Mouse (Mus musculus): Measurements from ENCODE around the gene Tha1. TPM values are rescaled to one million over a fixed set of nuclear protein-coding genes. Genes with fewer than 3 reads are reported as not detected.
A peak's percentile ranks its signal among the peaks of the same experiment; 100 is the strongest.

Tha1 gene
- polyA plus RNA-seq, 1 experiment from 2014 or later, result 6.6 TPM

DNA sequence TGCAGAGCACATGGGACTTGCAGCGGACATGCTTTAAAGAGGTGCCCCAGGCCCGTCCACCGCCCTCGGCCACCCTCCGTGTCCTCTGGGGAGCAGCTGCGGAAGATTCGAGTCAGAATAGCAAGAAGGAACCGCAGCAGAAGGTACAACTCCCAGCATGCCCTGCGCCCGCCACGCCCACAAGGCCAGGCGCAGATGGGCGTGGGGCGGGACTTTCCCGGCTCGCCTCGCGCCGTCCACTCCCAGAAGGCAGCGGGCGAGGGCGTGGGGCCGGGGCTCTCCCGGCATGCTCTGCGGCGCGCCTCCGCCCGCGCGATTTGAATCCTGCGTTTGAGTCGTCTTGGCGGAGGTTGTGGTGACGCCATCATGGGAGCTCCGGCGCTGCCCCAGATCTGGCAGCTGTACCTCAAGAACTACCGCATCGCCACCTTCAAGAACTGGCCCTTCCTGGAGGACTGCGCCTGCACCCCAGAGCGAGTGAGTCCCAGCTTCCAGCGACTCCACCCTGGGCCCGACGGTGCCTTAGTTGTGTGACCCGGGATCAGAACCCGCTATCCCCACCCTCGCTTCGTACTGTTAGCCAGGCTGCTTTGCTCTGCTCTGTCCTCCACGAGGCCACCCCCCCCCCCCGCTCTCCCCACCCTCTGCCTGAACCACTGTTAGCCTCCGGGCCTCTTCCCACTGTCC is 24.2 kb downstream of the Tha1 start, which contains the start of gene Birc5:
Gene Birc5 (plus strand): TSS at position 267 of the 687 bp plus-strand sequence.
- Histone ChIP-seq H3K9me3 (ENCODE audit: low read length) (no peaks in the 10 kb centered on the region), H3K9ac (replicated peaks) (peak within 1 kb of the TSS; percentile 83), H3K36me3 (replicated peaks; ENCODE audit: insufficient read depth, low read length) (peaks cover 31% of the 10 kb centered on the region), H3K27me3 (ENCODE audit: insufficient read depth, low read length) (no peaks in the 10 kb centered on the region), H3K4me3 (ENCODE audit: low read depth, low read length) (peak within 1 kb of the TSS; percentile 65), H3K4me2 (ENCODE audit: low read depth, low read length) (peak within 1 kb of the TSS; percentile 92), H3K4me1 (ENCODE audit: insufficient read depth) (peaks cover 33% of the 10 kb centered on the region), H3K27ac (ENCODE audit: low read depth) (peak within 1 kb of the TSS; percentile 92)
- ATAC-seq (peak; percentile 82), DNase-seq (peak; percentile 99)
- 0% methylated on average over 51 of the region's 51 CpGs for WGBS (ENCODE audit: insufficient replicate concordance)
- TF ChIP-seq EP300 (IDR thresholded peaks at IDR 0.05; ENCODE audit: low read depth) (peak; percentile 47; the same call in 1 of the 2 replicates), CTCF (IDR thresholded peaks at IDR 0.05; ENCODE audit: low read depth) (no peak)

DNA sequence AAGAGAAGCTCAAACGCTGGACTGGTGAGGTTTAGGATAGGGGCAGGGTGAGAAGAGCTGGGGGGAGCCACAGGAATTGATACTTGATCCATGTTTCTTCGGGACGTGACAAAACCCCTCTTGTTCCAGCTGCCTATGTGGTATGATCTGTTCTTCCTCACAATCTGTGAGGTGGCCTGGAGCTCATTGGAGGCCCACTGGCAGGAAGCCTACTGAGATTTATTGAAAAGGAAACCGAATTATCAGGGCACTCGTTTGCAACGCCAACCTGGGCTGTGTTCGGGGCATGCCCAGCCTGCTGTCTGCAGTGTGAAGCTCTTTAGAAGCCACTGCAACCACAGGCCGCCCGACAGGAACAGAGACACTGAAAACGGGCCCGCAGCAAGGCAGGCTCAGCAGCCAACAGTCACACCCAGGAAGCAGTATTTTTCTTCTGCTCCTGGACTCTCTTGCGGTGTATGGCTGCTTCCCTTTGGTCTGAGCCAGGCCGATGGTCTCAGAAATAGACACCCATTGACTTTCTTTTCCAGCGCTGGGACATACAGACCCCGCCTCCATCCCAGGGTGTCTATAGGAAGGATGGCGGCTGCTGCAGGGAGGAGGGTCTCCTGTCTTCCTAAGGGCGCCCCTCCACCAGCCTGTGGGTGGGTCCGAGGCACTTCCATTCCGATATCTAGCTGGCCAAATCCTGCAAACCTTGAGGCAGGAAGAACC is 24.9 kb downstream of the Tha1 start:
- DNase-seq (no peak), ATAC-seq (peak; percentile 14)
- peak overlapping the region; percentile 92 for H3K27ac ChIP-seq (ENCODE audit: low read depth)
- H3K9ac ChIP-seq (replicated peaks), result peak overlapping the region; percentile 83
- H3K4me2 ChIP-seq (ENCODE audit: low read depth, low read length), result peak overlapping the region; percentile 92
- peak overlapping the region; percentile 65 for H3K4me3 ChIP-seq (ENCODE audit: low read depth, low read length)
- H3K4me1 ChIP-seq (ENCODE audit: insufficient read depth), result peaks cover 35% of the 10 kb centered on the region
- TF ChIP-seq EP300 (IDR thresholded peaks at IDR 0.05; ENCODE audit: low read depth) (no peak), CTCF (IDR thresholded peaks at IDR 0.05; ENCODE audit: low read depth) (no peak)
- H3K9me3 ChIP-seq (ENCODE audit: low read length), result no peaks in the 10 kb centered on the region
- 5% methylated on average over 19 of the region's 19 CpGs for WGBS (ENCODE audit: insufficient replicate concordance)
- H3K27me3 ChIP-seq (ENCODE audit: insufficient read depth, low read length), result no peaks in the 10 kb centered on the region
- H3K36me3 ChIP-seq (replicated peaks; ENCODE audit: insufficient read depth, low read length), result peaks cover 24% of the 10 kb centered on the region

DNA sequence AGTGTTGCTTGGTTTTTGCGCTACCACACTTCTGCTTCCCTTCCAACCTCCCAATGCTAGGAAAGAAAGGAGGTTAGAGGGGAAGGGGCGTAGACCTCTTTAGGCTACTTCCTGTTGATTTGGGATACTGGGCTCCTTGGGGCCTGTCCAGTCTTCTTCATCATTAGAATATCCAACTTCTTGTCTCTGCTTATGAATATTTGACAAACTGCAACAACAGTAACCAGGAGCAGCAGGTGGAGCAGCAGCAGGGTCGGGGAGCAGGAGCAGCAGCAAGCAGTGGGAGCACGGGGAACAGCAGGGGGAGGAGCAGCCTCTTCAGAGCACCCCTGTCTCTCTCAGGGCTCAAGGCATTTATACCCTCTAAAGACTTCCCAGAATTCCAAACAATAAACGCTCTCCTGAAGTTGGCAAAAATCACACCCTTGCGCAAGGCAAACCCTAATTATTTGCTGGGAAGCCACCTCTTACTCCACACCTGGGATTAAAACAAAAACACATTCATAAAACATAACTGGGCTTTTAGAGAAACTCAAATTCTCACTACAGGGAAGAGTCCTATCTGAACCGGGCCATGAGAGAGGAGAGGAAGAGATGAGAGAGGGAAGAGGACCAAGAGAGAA is 25.6 kb downstream of the Tha1 start:
- H3K36me3 ChIP-seq (replicated peaks; ENCODE audit: insufficient read depth, low read length), result peaks cover 16% of the 10 kb centered on the region
- no peak for DNase-seq
- TF ChIP-seq EP300 (IDR thresholded peaks at IDR 0.05; ENCODE audit: low read depth) (no peak), CTCF (IDR thresholded peaks at IDR 0.05; ENCODE audit: low read depth) (no peak)
- H3K9me3 ChIP-seq (ENCODE audit: low read length), result no peaks in the 10 kb centered on the region
- H3K4me1 ChIP-seq (ENCODE audit: insufficient read depth), result peaks cover 36% of the 10 kb centered on the region
- ATAC-seq, result no peak
- no peaks in the 10 kb centered on the region for H3K27me3 ChIP-seq (ENCODE audit: insufficient read depth, low read length)
- H3K4me3 ChIP-seq (ENCODE audit: low read depth, low read length), result peak overlapping the region; percentile 65
- peak overlapping the region; percentile 92 for H3K27ac ChIP-seq (ENCODE audit: low read depth)
- 60% methylated on average over 7 of the region's 7 CpGs for WGBS (ENCODE audit: insufficient replicate concordance)
- H3K9ac ChIP-seq (replicated peaks), result peak overlapping the region; percentile 83
- peak overlapping the region; percentile 92 for H3K4me2 ChIP-seq (ENCODE audit: low read depth, low read length)

DNA sequence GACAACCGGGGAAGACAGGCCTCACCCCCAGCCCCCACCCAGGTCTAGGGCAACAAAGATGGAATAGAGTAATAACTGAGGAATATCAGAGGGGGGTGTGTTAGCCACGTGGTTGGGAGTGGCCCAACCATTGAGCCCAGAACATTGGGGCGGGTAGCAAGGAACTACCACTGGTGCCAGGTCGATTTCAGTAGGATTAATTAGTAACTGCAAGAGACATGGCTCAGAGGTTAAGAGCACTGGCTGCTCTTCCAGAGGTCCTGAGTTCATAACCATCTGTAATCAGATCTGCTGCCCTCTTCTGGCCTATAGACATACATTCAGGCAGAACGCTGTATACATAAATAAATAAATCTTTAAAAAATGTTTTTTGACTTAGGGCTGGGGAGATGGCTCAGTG is 26.6 kb downstream of the Tha1 start:
- peak; percentile 64 for ATAC-seq
- Histone ChIP-seq H3K9me3 (ENCODE audit: low read length) (no peaks in the 10 kb centered on the region), H3K27ac (ENCODE audit: low read depth) (peak overlapping the region; percentile 92), H3K4me1 (ENCODE audit: insufficient read depth) (peaks cover 40% of the 10 kb centered on the region), H3K27me3 (ENCODE audit: insufficient read depth, low read length) (no peaks in the 10 kb centered on the region), H3K4me3 (ENCODE audit: low read depth, low read length) (no peak overlapping the region), H3K36me3 (replicated peaks; ENCODE audit: insufficient read depth, low read length) (peaks cover 6% of the 10 kb centered on the region; the same call in 1 of the 2 replicates), H3K4me2 (ENCODE audit: low read depth, low read length) (no peak overlapping the region), H3K9ac (replicated peaks) (no peak overlapping the region)
- DNase-seq, result peak; percentile 60
- peak; percentile 79 for TF ChIP-seq EP300 (IDR thresholded peaks at IDR 0.05; ENCODE audit: low read depth)
- peak; percentile 64 for TF ChIP-seq CTCF (IDR thresholded peaks at IDR 0.05; ENCODE audit: low read depth)
- 42% methylated on average over 5 of the region's 5 CpGs for WGBS (ENCODE audit: insufficient replicate concordance)

DNA sequence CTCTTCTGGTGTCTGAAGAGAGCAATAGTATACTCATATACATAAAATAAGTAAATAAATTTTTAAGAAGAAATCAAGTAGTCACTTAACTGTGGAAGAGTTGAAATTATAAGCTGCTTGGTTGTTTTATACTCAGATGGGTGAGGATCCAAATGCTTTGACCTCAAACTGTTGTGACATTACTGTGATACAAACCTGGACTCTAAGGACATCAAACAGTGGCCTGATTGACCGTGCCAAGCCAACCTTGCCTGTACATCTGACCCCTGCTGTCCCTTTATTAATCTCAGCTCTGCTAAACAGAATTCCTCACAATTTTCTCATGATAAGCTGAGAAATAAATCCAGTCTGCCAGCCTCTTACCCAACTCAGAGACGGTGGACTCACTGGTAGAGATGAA is 27.6 kb downstream of the Tha1 start:
- no peak overlapping the region for H3K4me2 ChIP-seq (ENCODE audit: low read depth, low read length)
- peak overlapping the region; percentile 92 for H3K27ac ChIP-seq (ENCODE audit: low read depth)
- H3K9ac ChIP-seq (replicated peaks), result no peak overlapping the region
- DNase-seq (no peak), ATAC-seq (peak; percentile 28)
- H3K4me1 ChIP-seq (ENCODE audit: insufficient read depth), result peaks cover 44% of the 10 kb centered on the region
- TF ChIP-seq CTCF (IDR thresholded peaks at IDR 0.05; ENCODE audit: low read depth) (no peak), EP300 (IDR thresholded peaks at IDR 0.05; ENCODE audit: low read depth) (no peak; the same call in 1 of the 2 replicates)
- no peaks in the 10 kb centered on the region for H3K9me3 ChIP-seq (ENCODE audit: low read length)
- no peaks in the 10 kb centered on the region for H3K36me3 ChIP-seq (replicated peaks; ENCODE audit: insufficient read depth, low read length)
- no peak overlapping the region for H3K4me3 ChIP-seq (ENCODE audit: low read depth, low read length)
- no peaks in the 10 kb centered on the region for H3K27me3 ChIP-seq (ENCODE audit: insufficient read depth, low read length)
- WGBS (ENCODE audit: insufficient replicate concordance), result 70% methylated on average over 2 of the region's 2 CpGs

DNA sequence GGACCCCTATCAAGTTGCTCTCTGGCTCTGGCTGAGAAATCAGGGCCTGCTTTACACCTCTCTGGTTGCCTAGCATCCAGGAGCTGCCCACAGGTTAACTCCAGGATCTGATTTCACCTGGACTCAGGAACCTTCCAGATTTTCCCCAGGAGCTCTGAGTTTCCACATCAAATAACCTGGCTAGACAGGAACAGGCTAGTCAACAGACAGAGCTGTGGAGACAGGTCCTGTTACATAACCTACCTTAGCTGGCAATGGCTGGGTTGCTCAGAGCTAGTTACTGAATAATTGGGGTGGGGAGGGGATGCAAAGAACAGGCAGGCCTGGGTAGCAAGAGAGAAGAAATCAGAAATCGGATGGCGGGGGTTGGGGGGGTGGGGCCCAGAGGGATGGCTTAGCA is 28.3 kb downstream of the Tha1 start:
- Histone ChIP-seq H3K27ac (ENCODE audit: low read depth) (peak overlapping the region; percentile 92), H3K4me2 (ENCODE audit: low read depth, low read length) (no peak overlapping the region), H3K9me3 (ENCODE audit: low read length) (no peaks in the 10 kb centered on the region), H3K36me3 (replicated peaks; ENCODE audit: insufficient read depth, low read length) (no peaks in the 10 kb centered on the region), H3K27me3 (ENCODE audit: insufficient read depth, low read length) (no peaks in the 10 kb centered on the region), H3K9ac (replicated peaks) (no peak overlapping the region; the same call in 1 of the 2 replicates), H3K4me1 (ENCODE audit: insufficient read depth) (peaks cover 46% of the 10 kb centered on the region), H3K4me3 (ENCODE audit: low read depth, low read length) (no peak overlapping the region)
- 57% methylated on average over 2 of the region's 2 CpGs for WGBS (ENCODE audit: insufficient replicate concordance)
- ATAC-seq (peak; percentile 53), DNase-seq (peak; percentile 55)
- TF ChIP-seq EP300 (IDR thresholded peaks at IDR 0.05; ENCODE audit: low read depth), result peak; percentile 50
- TF ChIP-seq CTCF (IDR thresholded peaks at IDR 0.05; ENCODE audit: low read depth), result no peak

Measured in liver, postnatal 0 days (tissue).